Mouse (Mus musculus) forebrain, embryonic 14.5 days (tissue): ENCODE measurements around the gene Hyal3. TPM values are rescaled to one million over a fixed set of nuclear protein-coding genes. Genes with fewer than 3 reads are reported as not detected.
A peak's percentile ranks its signal among the peaks of the same experiment; 100 is the strongest.

ENCODE experiments used
- ATAC-seq: fragments of 200-750 bp; cut with Nextera tagmentation; 2 replicates; pipeline ENCODE4 v1.8.0; 2017; ENCODE audit warnings: mild to moderate bottlenecking, moderate library complexity
- DNase-seq: peaks from one replicate; pipeline ENCODE4 v3.0.0-alpha.2; 2015; ENCODE audit warnings: low spot score
- H3K27ac ChIP-seq: fragments of 300-500 bp; sonication (generic); 2 replicates; pipeline ENCODE4 v1.5.1; 2014; ENCODE audit warnings: low read depth, mild to moderate bottlenecking, control low read depth, low read length, moderate library complexity
- H3K27me3 ChIP-seq: fragments of 300-500 bp; sonication (generic); replicated peaks from 2 replicates; pipeline ENCODE4 v1.6.1; 2014; ENCODE audit warnings: low read length, control low read depth, mixed read lengths; ENCODE audit not compliant: control insufficient read depth, insufficient read depth
- H3K36me3 ChIP-seq: fragments of 300-500 bp; sonication (generic); 2 replicates; pipeline ENCODE4 v1.6.1; 2014; ENCODE audit warnings: low read length, control low read depth; ENCODE audit not compliant: control insufficient read depth, insufficient read depth
- H3K4me1 ChIP-seq: fragments of 300-500 bp; sonication (generic); 2 replicates; pipeline ENCODE4 v1.6.1; 2014; ENCODE audit warnings: antibody characterized with exemption, low read length, control low read depth; ENCODE audit not compliant: control insufficient read depth, insufficient read depth
- H3K4me2 ChIP-seq: fragments of 300-500 bp; sonication (generic); 2 replicates; pipeline ENCODE4 v1.6.1; 2014; ENCODE audit warnings: mild to moderate bottlenecking, control low read depth, low read length
- H3K4me3 ChIP-seq: fragments of 300-500 bp; sonication (generic); 2 replicates; pipeline ENCODE4 v1.5.1; 2014; ENCODE audit warnings: low read depth, low read length, control low read depth
- H3K9ac ChIP-seq: fragments of 300-500 bp; sonication (generic); 2 replicates; pipeline ENCODE4 v1.6.1; 2014; ENCODE audit warnings: mild to moderate bottlenecking, low read length, control low read depth, moderate library complexity
- H3K9me3 ChIP-seq: fragments of 300-500 bp; sonication (generic); replicated peaks from 2 replicates; pipeline ENCODE4 v1.6.1; 2016; ENCODE audit warnings: low read length, control low read depth, mixed read lengths; ENCODE audit not compliant: control insufficient read depth
- WGBS: fragments of 180-500 bp; shearing (Covaris S2); extraction: QIAGEN DNeasy Blood & Tissue Kit; methylation state at CpG from one replicate; pipeline ENCODE4 v1.1.7; 2014; 5-methylcytosine and 5-hydroxymethylcytosine counted together
- polyA plus RNA-seq: library from polyadenylated mRNA; unstranded; fragments of >200 nt; fragmentation: Nextera tagmentation; extraction: Ambion mirVana; gene quantifications from 2 replicates; pipeline ENCODE4 v1.2.1, GENCODE M21; 2014

The Hyal3 gene
- polyA plus RNA-seq, 1 experiment from 2014 or later, result 1.0 TPM

GRCm38 (mm10) chr9:107635279-107636028 lies 54.8 kb downstream of the Hyal3 start, which contains the start of gene Gnai2:
Gene Gnai2 (minus strand): TSS chr9:107635367.
- Histone ChIP-seq H3K9ac (peak within 1 kb of the TSS; percentile 78), H3K4me1 (peaks cover 40% of the 10 kb centered on the region), H3K4me3 (peak within 1 kb of the TSS; percentile 79), H3K36me3 (no peaks in the 10 kb centered on the region), H3K27me3 (no peaks in the 10 kb centered on the region), H3K9me3 (no peaks in the 10 kb centered on the region), H3K4me2 (peak within 1 kb of the TSS; percentile 92), H3K27ac (peak within 1 kb of the TSS; percentile 96)
- 4% methylated on average over 37 of the region's 38 CpGs for WGBS
- peak; percentile 90 for ATAC-seq
- peak; percentile 97 for DNase-seq

Other genes with a start within 250 kb of the Hyal3 start
- 14.0 and 15.7 TPM in 2 replicates for gene Hemk1, start 242.5 kb upstream of the Hyal3 start, polyA plus RNA-seq
- 2.0 and 2.3 TPM in 2 replicates for gene 6430571L13Rik, start 240.2 kb upstream of the Hyal3 start, polyA plus RNA-seq
- gene Cacna2d2, start 181.2 kb upstream of the Hyal3 start, polyA plus RNA-seq, result 4.2 and 4.3 TPM in 2 replicates
- gene Tmem115, start 46.9 kb upstream of the Hyal3 start, polyA plus RNA-seq, result 44.4 and 53.4 TPM in 2 replicates
- gene Cyb561d2, start 38.6 kb upstream of the Hyal3 start, polyA plus RNA-seq, result 33.1 and 38.0 TPM in 2 replicates
- gene Nprl2, start 38.6 kb upstream of the Hyal3 start, polyA plus RNA-seq, result 83.2 and 83.8 TPM in 2 replicates
- 4.3 and 4.6 TPM in 2 replicates for gene Zmynd10, start 33.5 kb upstream of the Hyal3 start, polyA plus RNA-seq
- 34.7 and 37.1 TPM in 2 replicates for gene Rassf1, start 29.3 kb upstream of the Hyal3 start, polyA plus RNA-seq
- gene Tusc2, start 17.6 kb upstream of the Hyal3 start, polyA plus RNA-seq, result 105 and 107 TPM in 2 replicates
- gene Hyal2, start 12.9 kb upstream of the Hyal3 start, polyA plus RNA-seq, result 98.0 and 109 TPM in 2 replicates
- gene Hyal1, start 3.9 kb upstream of the Hyal3 start, polyA plus RNA-seq, result 2.6 and 3.3 TPM in 2 replicates
- gene Naa80, start 1.9 kb upstream of the Hyal3 start, polyA plus RNA-seq, result 17.4 and 18.7 TPM in 2 replicates
- 18.7 and 19.1 TPM in 2 replicates for gene Ifrd2, start 6.8 kb downstream of the Hyal3 start, polyA plus RNA-seq
- gene Sema3b, start 28.4 kb downstream of the Hyal3 start, polyA plus RNA-seq, result 0.85 and 1.3 TPM in 2 replicates
- gene Gnai2, start 54.5 kb downstream of the Hyal3 start, polyA plus RNA-seq, result 371 and 423 TPM in 2 replicates
- 32.8 and 32.9 TPM in 2 replicates for gene Slc38a3, start 88.7 kb downstream of the Hyal3 start, polyA plus RNA-seq
- 0.28 and 0.66 TPM in 2 replicates for gene Gnat1, start 98.9 kb downstream of the Hyal3 start, polyA plus RNA-seq
- 7.4 and 12.2 TPM in 2 replicates for gene Sema3f, start 129.7 kb downstream of the Hyal3 start, polyA plus RNA-seq
- gene Rbm5, start 190.2 kb downstream of the Hyal3 start, polyA plus RNA-seq, result 188 and 210 TPM in 2 replicates